Mouse (Mus musculus) CH12.LX (cell line): ENCODE data around the gene Med17.

Experiments used
- CHD2 ChIP-seq: IDR thresholded peaks from 2 replicates; pipeline ENCODE4 v1.6.1; 2011; ENCODE audit warnings: low read length, improper control_type of control experiment
- CTCF ChIP-seq, 2 experiments: IDR thresholded peaks in 1 of 2; conservative IDR thresholded peaks in 1 of 2; 2 replicates each; pipeline ENCODE4 v1.5.1; 2011 to 2012; ENCODE audit warnings: low read depth in 2 of 2, low read length in 2 of 2, improper control_type of control experiment in 1 of 2, inconsistent platforms in 1 of 2, mild to moderate bottlenecking in 1 of 2, moderate library complexity in 1 of 2
- ELF1 ChIP-seq: IDR thresholded peaks from 2 replicates; pipeline ENCODE4 v1.6.1; 2014; ENCODE audit warnings: low read depth, mild to moderate bottlenecking, inconsistent platforms, low read length, improper control_type of control experiment
- MYC ChIP-seq: IDR thresholded peaks from 2 replicates; pipeline ENCODE4 v1.6.1; 2011; ENCODE audit warnings: low read depth, mild to moderate bottlenecking, improper control_type of control experiment, low read length
- TBP ChIP-seq: conservative IDR thresholded peaks from 2 replicates; pipeline ENCODE4 v1.6.1; 2011; ENCODE audit warnings: low read depth, low read length, improper control_type of control experiment
- TCF12 ChIP-seq: IDR thresholded peaks from 2 replicates; pipeline ENCODE4 v1.6.1; 2014; ENCODE audit warnings: low read depth, mild to moderate bottlenecking, inconsistent platforms, low read length, improper control_type of control experiment
- UBTF ChIP-seq: IDR thresholded peaks from 2 replicates; pipeline ENCODE4 v1.6.1; 2012; ENCODE audit warnings: low read depth, mild to moderate bottlenecking, inconsistent platforms, low read length, improper control_type of control experiment, moderate library complexity
- ZMIZ1 ChIP-seq: IDR thresholded peaks from 2 replicates; pipeline ENCODE4 v1.6.1; 2012; ENCODE audit warnings: low read depth, mild to moderate bottlenecking, inconsistent platforms, low read length, improper control_type of control experiment
- ZNF384 ChIP-seq: IDR thresholded peaks from 2 replicates; pipeline ENCODE4 v1.6.1; 2012; ENCODE audit warnings: low read depth, low read length, improper control_type of control experiment, inconsistent platforms

DNA sequence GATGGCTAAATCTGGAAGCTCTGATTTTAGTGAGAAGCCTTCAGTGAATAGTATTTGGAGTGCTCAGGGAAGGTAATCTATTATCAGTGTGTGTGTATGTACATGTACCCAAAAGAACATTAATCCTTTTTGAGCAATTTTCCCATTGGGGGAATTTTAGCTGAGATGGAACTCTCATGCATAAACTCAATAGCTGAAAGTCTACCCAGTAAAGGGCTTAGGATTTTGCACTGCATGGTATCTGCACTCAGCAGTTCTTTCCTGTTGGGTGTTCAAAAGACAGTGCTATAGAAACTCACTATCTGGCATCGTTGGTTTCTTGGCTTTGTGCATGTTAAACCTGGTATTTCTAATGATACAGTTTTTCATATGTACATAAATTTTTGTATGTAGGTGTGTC is 34.9 kb upstream of the Med17 start:
- TF ChIP-seq CTCF (conservative IDR thresholded peaks at IDR 0.05 in 1 of 2, IDR thresholded peaks at IDR 0.05 in 1 of 2; ENCODE audit: low read depth in 2 of 2, low read length in 2 of 2) (no peak), MYC (no peak), TCF12 (no peak), TBP (no peak), ELF1 (no peak), UBTF (no peak), ZMIZ1 (0 out of 2 replicates have a peak, but pooled peaks have one; percentile 22), CHD2 (no peak), ZNF384 (no peak)
